Mouse (Mus musculus) stomach, postnatal 0 days (tissue): ENCODE results near the gene Rap1gap. TPM values are rescaled to one million over a fixed set of nuclear protein-coding genes. Genes with fewer than 3 reads are reported as not detected.

Source experiments
- ATAC-seq: fragments of 200-750 bp; cut with Nextera tagmentation; 2 replicates; pipeline ENCODE4 v1.8.0; 2017; ENCODE audit not compliant: low FRiP score, low TSS enrichment
- DNase-seq: peaks from one replicate; pipeline ENCODE4 v3.0.0-alpha.2; 2016; ENCODE audit warnings: low spot score
- H3K27ac ChIP-seq: fragments of 300-500 bp; sonication (generic); replicated peaks from 2 replicates; pipeline ENCODE4 v1.5.1; 2014; ENCODE audit warnings: mild to moderate bottlenecking, control low read depth
- H3K27me3 ChIP-seq: fragments of 300-500 bp; sonication (generic); 2 replicates; pipeline ENCODE4 v1.6.1; 2014; ENCODE audit warnings: low read length; ENCODE audit not compliant: control insufficient read depth, insufficient read depth
- H3K36me3 ChIP-seq: fragments of 300-500 bp; sonication (generic); 2 replicates; pipeline ENCODE4 v1.6.1; 2014; ENCODE audit warnings: low read length, mixed read lengths; ENCODE audit not compliant: control insufficient read depth, insufficient read depth
- H3K4me1 ChIP-seq: fragments of 300-500 bp; sonication (generic); replicated peaks from 2 replicates; pipeline ENCODE4 v1.6.1; 2014; ENCODE audit warnings: antibody characterized with exemption; ENCODE audit not compliant: control insufficient read depth, insufficient read depth
- H3K4me2 ChIP-seq: fragments of 300-500 bp; sonication (generic); replicated peaks from 2 replicates; pipeline ENCODE4 v1.6.1; 2014; ENCODE audit warnings: low read depth, mild to moderate bottlenecking, control low read depth, moderate library complexity
- H3K4me3 ChIP-seq: fragments of 300-500 bp; sonication (generic); 2 replicates; pipeline ENCODE4 v1.5.1; 2014; ENCODE audit warnings: low read depth, low read length, control low read depth
- H3K9ac ChIP-seq: fragments of 300-500 bp; sonication (generic); 2 replicates; pipeline ENCODE4 v1.6.1; 2014; ENCODE audit warnings: mild to moderate bottlenecking, low read length, control low read depth, mixed read lengths
- H3K9me3 ChIP-seq: fragments of 300-500 bp; sonication (generic); 2 replicates; pipeline ENCODE4 v1.6.1; 2016; ENCODE audit warnings: low read length; ENCODE audit not compliant: control insufficient read depth
- CTCF ChIP-seq: IDR thresholded peaks from 2 replicates; pipeline ENCODE4 v1.5.1; 2016; ENCODE audit warnings: antibody characterized with exemption, low read depth, mild to moderate bottlenecking, moderate library complexity
- EP300 ChIP-seq: optimal IDR thresholded peaks from 2 replicates; pipeline ENCODE3; 2016; ENCODE audit warnings: antibody characterized with exemption
- WGBS: fragments of 180-500 bp; shearing (Covaris S2); extraction: QIAGEN DNeasy Blood & Tissue Kit; methylation state at CpG from one replicate; pipeline ENCODE4 v1.1.7; 2014; 5-methylcytosine and 5-hydroxymethylcytosine counted together
- polyA plus RNA-seq: library from polyadenylated mRNA; unstranded; fragments of >200 nt; fragmentation: Nextera tagmentation; extraction: Ambion mirVana; gene quantifications from 2 replicates; pipeline ENCODE4 v1.2.1, GENCODE M21; 2015

Gene Rap1gap
- polyA plus RNA-seq, 1 experiment from 2014 or later: 70.1 TPM

DNA sequence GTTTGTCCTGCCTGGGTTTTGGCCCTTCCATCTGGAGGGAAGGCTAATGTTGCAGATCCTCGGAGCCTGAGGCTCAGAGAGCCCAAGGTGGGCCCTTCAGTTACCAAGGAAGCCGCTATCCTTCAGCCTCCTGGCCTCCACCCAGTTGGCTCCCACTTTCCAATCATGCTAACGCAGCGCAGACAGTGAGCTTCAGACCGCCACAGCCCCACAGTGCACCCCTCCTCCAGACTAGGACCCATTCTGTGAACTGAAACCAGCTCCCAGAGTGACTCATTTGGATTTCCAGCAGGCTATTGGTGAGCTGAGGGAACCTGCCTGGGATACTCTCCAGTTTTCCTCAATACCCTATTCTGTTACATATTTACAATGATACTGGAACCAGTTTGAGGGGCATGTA is 40.9 kb downstream of the Rap1gap start:
- no peaks in the 10 kb centered on the region for H3K27me3 ChIP-seq
- no peak overlapping the region for H3K9ac ChIP-seq
- peak overlapping the region; percentile 83 for H3K27ac ChIP-seq
- no peaks in the 10 kb centered on the region for H3K9me3 ChIP-seq
- TF ChIP-seq EP300 (no peak), CTCF (no peak)
- H3K36me3 ChIP-seq: no peaks in the 10 kb centered on the region
- no peak overlapping the region for H3K4me3 ChIP-seq
- no peak for DNase-seq
- H3K4me1 ChIP-seq: no peaks in the 10 kb centered on the region; the same call in 1 of the 2 replicates
- H3K4me2 ChIP-seq: 0 out of 2 replicates have a peak overlapping the region, but pooled peaks have one; percentile 11
- ATAC-seq: no peak
- 45% methylated on average over 5 of the region's 5 CpGs for WGBS

DNA sequence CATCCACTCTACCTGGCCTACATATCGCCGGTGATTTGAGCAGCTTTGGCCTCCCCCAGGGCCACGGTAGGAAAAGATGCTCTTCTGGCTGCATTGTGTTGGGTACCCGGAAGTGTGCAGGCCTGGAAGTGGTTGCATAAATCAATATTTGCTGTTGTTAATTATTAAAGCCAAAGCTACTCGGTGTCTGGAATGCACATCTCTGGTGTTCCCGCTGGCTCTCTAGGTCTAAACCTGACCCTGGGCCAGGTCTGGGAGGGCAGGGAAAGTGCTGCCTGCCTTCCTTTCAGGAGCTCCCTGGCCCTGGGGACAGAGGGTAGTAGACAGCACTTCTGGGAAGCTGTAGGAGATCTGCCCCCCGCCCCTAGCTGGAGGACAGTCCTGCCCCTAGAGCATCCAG is 42.0 kb downstream of the Rap1gap start:
- Histone ChIP-seq H3K36me3 (no peaks in the 10 kb centered on the region), H3K4me3 (peak overlapping the region; percentile 54; the same call in 1 of the 2 replicates), H3K4me2 (peak overlapping the region; percentile 81), H3K27ac (peak overlapping the region; percentile 83), H3K9ac (peak overlapping the region; percentile 69), H3K27me3 (no peaks in the 10 kb centered on the region), H3K4me1 (no peaks in the 10 kb centered on the region; the same call in 1 of the 2 replicates), H3K9me3 (no peaks in the 10 kb centered on the region)
- WGBS: 46% methylated on average over 7 of the region's 7 CpGs
- TF ChIP-seq CTCF (no peak), EP300 (no peak)
- peak; percentile 73 for DNase-seq
- peak; percentile 66 for ATAC-seq

DNA sequence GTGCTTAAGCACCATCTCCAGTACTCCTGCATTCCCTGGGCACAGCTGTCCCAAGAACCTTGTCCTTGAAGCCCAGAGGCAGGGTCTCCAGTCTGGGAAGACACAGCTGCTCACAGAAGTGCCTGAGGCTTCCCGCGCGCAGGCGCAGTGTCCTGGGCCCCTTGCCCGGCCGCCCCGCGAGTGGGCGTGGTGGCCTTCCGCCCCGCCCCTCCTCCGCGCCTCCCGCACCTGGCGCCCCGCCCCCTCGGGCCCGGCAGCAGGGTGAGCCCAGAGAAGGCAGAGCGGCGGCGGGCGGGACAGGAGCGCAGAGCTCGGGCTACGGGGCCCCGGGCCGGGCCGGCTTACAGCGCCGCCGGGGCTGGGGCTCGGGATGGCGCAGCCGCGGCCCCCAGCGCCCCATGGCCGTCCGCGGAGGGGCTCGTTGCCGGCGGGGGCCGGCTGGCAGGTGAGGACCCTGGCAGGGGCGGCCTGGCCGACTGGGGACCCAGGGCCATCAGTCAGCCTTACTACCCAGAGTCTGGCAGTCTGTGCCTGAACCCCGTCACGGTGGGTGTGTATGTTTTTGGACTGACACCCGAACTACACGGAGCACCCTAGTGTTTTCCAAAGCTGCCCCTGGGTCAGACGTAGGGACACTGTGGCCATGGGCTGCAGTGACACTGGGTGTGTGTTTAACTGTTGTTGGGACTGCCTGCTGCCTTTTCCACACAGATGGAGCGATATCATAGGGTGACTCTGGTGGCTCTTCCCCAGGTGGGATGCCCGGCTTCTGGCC is 42.9 kb downstream of the Rap1gap start:
- H3K9ac ChIP-seq: peak overlapping the region; percentile 69
- ATAC-seq: peak; percentile 72
- H3K4me1 ChIP-seq: no peaks in the 10 kb centered on the region; the same call in 1 of the 2 replicates
- peak overlapping the region; percentile 83 for H3K27ac ChIP-seq
- no peaks in the 10 kb centered on the region for H3K36me3 ChIP-seq
- peak overlapping the region; percentile 54 for H3K4me3 ChIP-seq
- H3K9me3 ChIP-seq: no peaks in the 10 kb centered on the region
- 5% methylated on average over 40 of the region's 52 CpGs for WGBS
- H3K4me2 ChIP-seq: peak overlapping the region; percentile 81
- TF ChIP-seq CTCF (no peak), EP300 (no peak)
- no peaks in the 10 kb centered on the region for H3K27me3 ChIP-seq
- DNase-seq: peak; percentile 96

DNA sequence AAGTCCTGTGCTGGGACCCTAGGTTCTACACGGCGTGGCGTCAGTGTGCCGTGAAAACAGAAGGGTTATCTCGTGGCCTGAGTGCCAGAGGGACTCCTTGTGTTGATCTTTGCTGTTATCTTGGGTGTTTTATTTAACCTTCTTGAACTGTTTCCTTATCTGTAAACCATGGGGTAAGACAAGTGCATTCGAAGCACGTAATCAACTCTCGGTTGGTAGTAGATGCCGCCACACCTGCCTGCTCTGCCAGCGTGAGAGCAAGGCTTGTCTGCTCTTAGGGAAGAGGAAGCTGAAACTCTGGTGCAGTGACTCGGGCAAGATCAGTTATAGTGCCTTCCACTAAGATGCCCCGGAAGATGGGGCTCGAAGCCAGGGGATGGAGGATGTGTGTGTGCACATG is 48.4 kb downstream of the Rap1gap start:
- H3K36me3 ChIP-seq: no peaks in the 10 kb centered on the region; the same call in 1 of the 2 replicates
- 67% methylated on average over 13 of the region's 13 CpGs for WGBS
- TF ChIP-seq CTCF (no peak), EP300 (no peak)
- H3K27ac ChIP-seq: peak overlapping the region; percentile 25
- H3K9ac ChIP-seq: no peak overlapping the region
- ATAC-seq (peak; percentile 69), DNase-seq (peak; percentile 70)
- H3K27me3 ChIP-seq: no peaks in the 10 kb centered on the region
- no peaks in the 10 kb centered on the region for H3K9me3 ChIP-seq
- no peak overlapping the region for H3K4me3 ChIP-seq
- no peaks in the 10 kb centered on the region for H3K4me1 ChIP-seq
- no peak overlapping the region for H3K4me2 ChIP-seq

DNA sequence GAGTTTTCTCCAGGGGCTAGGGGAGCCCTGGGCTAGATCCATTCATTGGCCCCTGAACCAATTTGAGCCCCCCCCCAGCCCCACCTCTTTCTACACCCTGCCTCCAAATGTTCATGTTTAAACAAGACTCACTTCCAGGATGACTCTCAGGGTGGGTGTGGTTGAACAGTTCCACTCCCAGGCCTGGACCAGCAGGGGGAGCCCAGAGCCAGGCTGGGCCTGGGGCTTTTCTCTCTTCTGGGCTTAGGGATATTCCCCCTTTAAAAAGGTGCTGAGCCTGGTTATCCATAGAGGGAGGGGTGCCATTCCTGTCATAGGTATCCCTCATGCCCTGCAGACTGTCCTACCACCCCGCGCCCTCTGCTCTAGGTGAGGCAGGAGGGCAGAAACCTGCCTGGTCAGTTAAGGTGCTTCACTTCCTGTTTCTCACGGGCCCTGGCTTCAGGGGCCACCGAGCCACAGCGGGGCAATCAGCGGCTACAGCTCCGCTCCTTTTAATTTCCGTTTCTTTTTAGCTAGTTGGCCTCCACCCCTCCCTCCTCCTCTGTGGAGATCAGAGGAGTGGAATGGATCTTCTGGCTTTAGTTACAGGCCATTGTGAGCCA is 49.6 kb downstream of the Rap1gap start:
- no peaks in the 10 kb centered on the region for H3K4me1 ChIP-seq
- TF ChIP-seq CTCF (peak; percentile 75), EP300 (no peak)
- H3K27ac ChIP-seq: peak overlapping the region; percentile 25
- no peak overlapping the region for H3K4me3 ChIP-seq
- ATAC-seq (0 out of 2 replicates have a peak, but pooled peaks have one; percentile 41), DNase-seq (peak; percentile 73)
- H3K27me3 ChIP-seq: no peaks in the 10 kb centered on the region
- no peak overlapping the region for H3K9ac ChIP-seq
- no peak overlapping the region for H3K4me2 ChIP-seq
- no peaks in the 10 kb centered on the region for H3K9me3 ChIP-seq
- no peaks in the 10 kb centered on the region; the same call in 1 of the 2 replicates for H3K36me3 ChIP-seq
- WGBS: 32% methylated on average over 8 of the region's 8 CpGs

DNA sequence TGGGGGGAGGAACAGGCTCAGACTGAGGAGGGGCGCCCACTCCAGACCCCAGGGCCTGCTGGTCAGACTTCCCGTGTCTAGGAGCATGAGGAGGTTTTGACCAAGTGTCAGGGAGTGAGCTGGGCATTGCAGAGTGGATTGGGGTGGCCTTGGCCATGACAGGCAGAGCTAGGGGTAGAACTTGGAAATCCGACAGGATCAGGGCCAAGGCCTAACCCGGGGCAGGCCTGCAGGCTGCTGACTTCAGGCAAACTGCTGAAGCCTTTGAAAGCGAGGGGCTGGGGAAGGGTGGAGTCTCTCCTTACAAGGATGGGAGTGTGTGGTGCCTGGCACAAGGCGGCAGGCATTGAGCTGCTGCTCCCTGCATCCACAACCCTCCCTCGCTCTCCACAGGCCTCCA is 52.5 kb downstream of the Rap1gap start:
- Histone ChIP-seq H3K9me3 (no peaks in the 10 kb centered on the region), H3K4me1 (no peaks in the 10 kb centered on the region), H3K36me3 (no peaks in the 10 kb centered on the region; the same call in 1 of the 2 replicates), H3K9ac (no peak overlapping the region), H3K4me3 (no peak overlapping the region), H3K27me3 (no peaks in the 10 kb centered on the region), H3K27ac (no peak overlapping the region), H3K4me2 (no peak overlapping the region)
- WGBS: 50% methylated on average over 7 of the region's 7 CpGs
- TF ChIP-seq CTCF (no peak), EP300 (no peak)
- ATAC-seq (no peak), DNase-seq (no peak)
